Mouse (Mus musculus) right cerebral cortex, postnatal 10 days (tissue): ENCODE results near the gene R3hdm2.

Experiments
- DNase-seq, 2 experiments: peaks; one replicate each; pipeline ENCODE4 v3.0.0; 2021; ENCODE audit warnings: low spot score in 2 of 2

Gene R3hdm2

GRCm38 (mm10) chr10:127517941-127518340, 137.8 kb downstream of the R3hdm2 start:
- DNase-seq, result no peak

- DNase-seq, result no peak
Observed at GRCm38 (mm10) chr10:127519041-127519701, 139.0 kb downstream of the R3hdm2 start.

GRCm38 (mm10) chr10:127519903-127520713, 140.0 kb downstream of the R3hdm2 start:
- no peak for DNase-seq

- no peak for DNase-seq
Observed at GRCm38 (mm10) chr10:127520714-127521357, 140.7 kb downstream of the R3hdm2 start.

DNA sequence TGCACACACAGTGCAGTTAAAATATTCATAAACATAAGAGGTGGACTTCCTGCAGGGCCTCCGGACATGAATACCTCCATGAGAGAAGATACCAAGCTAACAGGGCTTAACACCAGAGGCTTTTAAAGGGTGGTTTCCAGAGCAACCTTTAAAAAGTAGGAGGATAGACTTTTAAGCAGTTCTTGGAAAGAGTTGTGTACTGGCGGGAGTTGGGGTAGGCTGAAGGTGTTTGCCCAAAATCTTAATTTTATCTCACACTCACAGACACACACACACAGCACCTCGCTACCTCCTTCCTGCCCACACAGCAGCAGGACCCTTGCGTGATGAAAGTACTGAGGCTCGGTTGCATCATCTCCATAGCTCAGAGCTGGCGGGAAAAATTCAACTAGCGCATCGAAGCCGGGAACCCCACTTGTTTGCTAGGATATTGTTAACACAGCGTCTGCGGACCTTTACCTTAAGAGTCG, 141.5 kb downstream of the R3hdm2 start:
- DNase-seq, result no peak

DNA sequence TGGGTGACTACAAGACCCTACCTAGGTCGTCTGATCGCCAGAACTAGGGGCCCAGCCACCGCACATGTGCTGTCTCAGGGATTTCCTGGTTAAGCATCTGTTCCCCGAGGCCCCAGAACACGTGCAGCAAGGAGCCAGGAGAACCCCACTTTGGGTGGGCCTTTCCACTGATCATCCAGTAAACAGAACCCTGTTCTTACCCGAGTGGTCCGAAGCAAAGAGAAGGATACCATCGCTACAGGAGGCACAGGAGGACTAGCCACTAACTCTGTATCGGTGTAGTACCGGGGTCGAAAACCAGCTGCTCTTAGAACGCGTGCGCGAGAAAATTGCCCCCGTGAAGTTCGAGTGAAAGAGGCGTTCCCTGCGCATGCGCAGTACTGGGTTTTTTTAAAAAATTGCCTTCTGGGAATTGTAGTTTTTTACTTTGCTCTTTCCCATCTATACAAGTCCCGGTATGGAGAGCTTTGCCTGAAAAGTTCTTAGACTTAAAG, 142.0 kb downstream of the R3hdm2 start, which contains the start of gene Shmt2:
Gene Shmt2 (minus strand): TSS at position 357 of the 494 bp plus-strand sequence.
- peak; percentile 93 to 94 for DNase-seq

GRCm38 (mm10) chr10:127524646-127525255, 144.6 kb downstream of the R3hdm2 start:
- DNase-seq, result no peak

- no peak for DNase-seq
Observed at GRCm38 (mm10) chr10:127526048-127526447, 145.9 kb downstream of the R3hdm2 start.

DNA sequence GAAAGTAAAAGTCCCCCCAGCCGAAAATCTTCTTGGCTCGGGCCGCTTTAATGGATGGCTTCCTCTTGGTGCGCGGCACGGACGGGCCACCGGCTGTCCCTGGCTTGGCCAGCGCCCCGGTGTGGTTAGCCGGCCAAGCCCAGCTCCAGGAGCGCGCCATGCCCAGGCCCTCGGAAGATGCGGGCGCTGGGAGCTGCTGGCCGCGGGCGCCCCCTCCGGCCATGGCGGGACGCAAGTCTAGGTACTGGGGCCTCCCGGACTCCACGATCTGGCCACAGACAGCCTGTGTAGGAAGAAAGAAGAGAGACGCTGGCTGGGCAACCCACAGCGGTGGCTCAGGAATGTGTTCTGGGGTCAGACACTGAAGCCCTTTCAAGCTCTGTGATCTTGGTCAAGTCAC, 146.6 kb downstream of the R3hdm2 start:
- DNase-seq, result no peak

DNA sequence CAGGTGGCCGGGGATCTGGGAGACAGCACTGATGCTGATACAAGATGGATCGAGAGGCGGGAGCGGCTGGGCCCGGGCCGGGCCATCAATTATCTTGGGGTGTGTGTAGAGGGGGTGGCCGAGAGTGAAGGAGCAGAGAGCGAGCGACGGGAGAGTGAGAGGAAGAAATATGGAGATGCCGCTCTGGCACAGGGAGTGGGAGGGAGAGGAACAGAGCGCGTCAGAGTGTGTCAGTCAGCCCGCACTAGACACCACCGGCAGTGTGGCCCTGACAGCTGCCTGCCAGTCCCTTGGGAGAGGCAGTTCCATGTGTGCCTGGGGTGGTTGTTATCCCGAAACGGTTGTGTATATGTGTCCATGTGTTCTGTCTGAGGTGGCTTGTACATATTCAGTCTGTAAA, 147.4 kb downstream of the R3hdm2 start:
- DNase-seq, result no peak

DNA sequence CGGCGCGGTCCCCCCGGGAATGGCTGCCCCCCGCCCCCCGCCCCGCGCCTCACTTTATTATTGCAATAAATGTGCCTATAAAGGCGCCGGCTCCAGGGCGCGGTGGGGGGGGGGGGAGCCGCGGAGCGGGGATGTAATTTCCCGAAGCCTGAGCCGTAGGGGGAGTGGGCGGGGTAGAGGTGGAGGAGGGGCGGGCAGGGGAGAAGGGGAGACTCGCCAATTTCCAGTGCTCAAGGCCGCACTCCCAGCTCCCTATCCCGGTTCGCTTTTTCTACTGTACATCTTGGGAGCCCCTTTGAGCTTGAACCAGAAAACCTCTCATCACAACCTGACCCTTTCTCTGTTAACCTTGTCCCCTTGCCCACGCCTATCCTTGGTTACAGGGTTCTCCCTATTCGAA, 150.8 kb downstream of the R3hdm2 start:
- no peak for DNase-seq

DNA sequence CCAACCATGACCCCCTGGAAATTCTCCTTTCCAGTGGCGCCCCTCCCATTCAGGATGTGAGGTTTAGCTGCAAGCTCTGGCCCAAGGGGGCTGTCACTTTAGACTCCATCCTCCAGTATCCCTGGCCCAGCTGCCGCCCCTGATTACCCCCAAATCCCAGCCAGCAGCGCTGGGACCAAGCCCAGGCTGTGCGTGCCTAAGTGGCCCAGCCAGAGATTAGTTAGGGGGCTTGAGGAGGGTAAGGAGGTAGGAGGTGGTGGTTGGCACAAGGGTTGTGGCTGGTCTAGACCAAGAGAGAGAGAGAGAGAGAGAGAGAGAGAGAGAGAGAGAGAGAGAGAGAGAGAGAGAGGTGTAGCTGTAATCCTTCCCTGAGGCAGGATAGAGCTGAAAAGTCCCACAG, 151.4 kb downstream of the R3hdm2 start:
- DNase-seq, result no peak

DNA sequence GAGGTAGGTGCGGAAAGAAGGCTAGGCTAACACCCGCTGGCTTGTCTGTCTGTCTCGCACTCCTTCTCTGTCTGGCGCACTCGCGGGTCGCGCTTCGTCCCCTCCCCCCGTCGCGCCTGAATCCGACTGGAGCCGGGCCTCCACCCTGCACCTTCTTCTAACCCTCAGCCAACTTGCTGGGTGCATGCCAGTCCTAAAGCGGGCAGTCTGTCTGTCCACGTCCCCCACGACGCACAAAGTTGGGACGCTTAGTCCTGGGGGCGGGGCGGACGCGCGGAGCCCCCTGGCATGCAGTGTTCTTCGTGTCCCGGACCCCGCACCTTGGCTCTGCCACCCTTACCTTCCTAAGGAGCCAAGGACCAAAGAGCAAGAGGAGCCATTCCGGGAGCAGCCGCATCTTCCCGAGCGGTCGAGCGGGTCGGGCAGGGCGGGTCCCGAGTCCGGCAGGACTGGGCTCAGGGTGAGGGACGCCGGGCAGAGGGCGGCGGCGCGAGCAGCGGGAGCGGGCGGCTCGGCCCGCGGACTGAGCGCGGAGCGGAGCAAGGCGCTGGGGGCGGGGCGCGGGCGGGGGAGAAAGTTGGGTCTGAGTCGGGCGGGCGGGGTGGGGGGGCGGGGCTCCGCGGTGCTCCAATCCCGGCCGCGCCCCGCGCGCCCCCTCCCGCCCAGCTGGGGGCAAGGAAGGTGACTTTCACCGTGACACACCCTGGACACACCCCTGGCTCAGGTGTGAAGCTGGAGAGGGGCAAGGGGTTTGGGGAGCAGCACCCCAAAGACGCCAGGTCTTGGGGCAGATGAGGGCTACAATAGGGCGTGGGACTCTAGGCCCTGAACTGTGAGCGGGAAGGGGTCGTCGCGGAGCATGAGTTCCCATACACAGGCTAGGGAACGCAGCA, 154.2 kb downstream of the R3hdm2 start, which contains the start of gene Nxph4:
Gene Nxph4 (minus strand): TSS at position 524 of the 893 bp plus-strand sequence.
- DNase-seq, result no peak

GRCm38 (mm10) chr10:127534929-127535384, 154.8 kb downstream of the R3hdm2 start:
- no peak for DNase-seq

GRCm38 (mm10) chr10:127536586-127537314, 156.6 kb downstream of the R3hdm2 start:
- DNase-seq, result peak; percentile 73 to 79

DNA sequence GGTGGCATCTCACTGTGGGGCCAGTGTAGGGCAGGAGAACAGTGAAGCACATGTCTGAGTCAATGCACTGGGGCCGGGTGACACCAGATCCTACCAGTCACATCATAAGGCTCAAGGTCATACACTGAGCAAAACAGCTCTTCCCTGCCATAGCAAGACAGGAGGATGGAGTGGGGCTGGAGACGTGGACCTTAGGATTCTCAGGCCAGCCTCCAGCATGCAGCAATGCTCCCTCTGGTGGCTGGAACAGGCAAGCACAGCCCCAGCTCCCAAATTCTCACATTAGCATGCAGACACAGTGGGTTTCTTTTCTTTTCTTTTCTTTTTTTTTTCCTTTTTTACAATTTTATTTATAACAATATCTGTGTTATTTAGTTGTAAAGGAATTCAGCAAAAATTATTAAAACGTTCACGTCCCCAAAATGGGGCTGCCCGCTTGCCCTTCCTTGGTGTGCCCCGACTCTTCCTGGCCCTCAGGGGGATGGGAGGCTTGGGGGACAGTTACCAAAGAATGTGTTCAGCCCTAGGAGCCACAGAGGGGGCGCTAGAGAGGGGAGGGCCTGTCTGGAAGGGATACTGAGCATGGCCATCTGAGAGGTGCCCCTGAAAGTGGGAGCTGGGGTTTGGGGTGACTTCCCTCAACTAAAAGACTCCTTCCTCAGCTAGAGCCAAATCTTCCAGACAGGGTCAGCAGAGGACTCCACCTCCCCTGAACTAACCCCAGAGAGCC, 157.9 kb downstream of the R3hdm2 start:
- peak; percentile 87 to 90 for DNase-seq

- no peak for DNase-seq
Observed at GRCm38 (mm10) chr10:127541510-127541909, 161.4 kb downstream of the R3hdm2 start.

DNA sequence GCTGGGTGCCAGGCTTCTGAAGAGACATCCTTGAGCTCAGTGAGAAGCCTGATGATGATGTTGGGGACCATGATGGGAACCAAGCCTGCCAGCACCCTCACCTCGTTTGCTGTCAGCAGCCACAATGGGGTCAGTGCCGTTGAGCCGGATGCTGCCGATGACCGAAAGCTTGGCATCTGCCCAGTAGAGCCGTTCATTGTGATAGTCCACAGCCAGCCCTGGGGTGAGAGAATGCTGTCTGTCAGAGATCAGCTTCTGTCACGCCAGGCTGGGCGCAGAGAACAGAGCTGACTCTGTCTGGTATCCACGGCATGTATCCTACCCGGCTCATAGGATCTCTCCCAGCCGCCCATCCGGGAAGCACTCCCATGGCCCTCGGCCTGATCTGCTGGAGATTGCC, 162.0 kb downstream of the R3hdm2 start:
- DNase-seq, result no peak

- no peak for DNase-seq
Observed at GRCm38 (mm10) chr10:127542720-127543119, 162.6 kb downstream of the R3hdm2 start.
